Mouse (Mus musculus): Measurements from ENCODE around the gene Grpel1.

Gene Grpel1

GRCm38 (mm10) chr5:36505643-36506042 is 40.8 kb downstream of the Grpel1 start:
- DNase-seq (ENCODE audit: extremely low spot score, low read depth, low spot score) = no peak

- DNase-seq (ENCODE audit: extremely low spot score, low read depth, low spot score) = no peak
Observed at GRCm38 (mm10) chr5:36508351-36508750, 43.6 kb downstream of the Grpel1 start.

- DNase-seq (ENCODE audit: extremely low spot score, low read depth, low spot score) = no peak
Observed at GRCm38 (mm10) chr5:36510956-36511355, 46.2 kb downstream of the Grpel1 start.

DNA sequence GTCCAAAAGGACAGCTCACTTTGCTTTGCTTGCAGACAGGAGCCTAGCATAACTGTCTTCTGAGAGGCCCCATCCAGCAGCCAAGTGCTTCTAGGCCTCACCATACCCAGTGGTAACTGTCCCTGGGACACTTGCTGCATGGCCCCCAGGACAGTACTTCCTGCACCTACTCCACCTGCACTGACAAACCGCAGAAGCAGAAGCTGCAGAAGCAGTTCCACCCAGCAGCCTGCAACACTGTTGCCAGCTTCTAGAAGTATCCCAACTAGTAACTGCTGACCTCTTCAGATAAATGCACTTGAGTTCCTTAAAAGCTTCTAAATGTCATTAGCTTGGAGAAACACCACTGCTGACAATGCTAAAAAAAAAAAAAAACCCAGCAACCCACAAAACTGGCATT is 50.3 kb downstream of the Grpel1 start:
- DNase-seq (ENCODE audit: extremely low spot score, low read depth, low spot score) = no peak

GRCm38 (mm10) chr5:36515558-36515957 is 50.8 kb downstream of the Grpel1 start:
- no peak for DNase-seq (ENCODE audit: extremely low spot score, low read depth, low spot score)

GRCm38 (mm10) chr5:36517596-36517995 is 52.8 kb downstream of the Grpel1 start:
- DNase-seq (ENCODE audit: extremely low spot score, low read depth, low spot score) = no peak

DNA sequence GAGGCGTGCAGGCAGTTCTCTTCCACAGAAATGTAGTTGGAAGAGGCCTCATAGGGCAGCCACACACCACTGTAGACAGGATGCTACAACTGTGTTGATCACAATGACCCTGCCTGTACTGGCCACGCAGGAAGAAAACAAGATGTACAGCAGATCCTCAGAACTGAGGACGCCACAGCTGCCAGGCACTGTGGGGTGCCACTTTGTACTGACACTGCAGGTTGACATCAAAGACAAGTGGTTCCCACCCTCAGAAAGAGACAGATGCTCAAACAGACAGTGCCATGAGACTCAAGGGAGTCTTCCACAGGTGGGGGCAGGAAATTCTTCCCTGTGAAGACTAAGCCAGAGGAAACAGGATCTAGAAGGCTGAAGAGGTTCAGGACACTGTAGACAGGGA is 55.0 kb downstream of the Grpel1 start:
- DNase-seq (ENCODE audit: extremely low spot score, low read depth, low spot score) = no peak

- DNase-seq (ENCODE audit: extremely low spot score, low read depth, low spot score) = no peak
Observed at GRCm38 (mm10) chr5:36522782-36523181, 58.0 kb downstream of the Grpel1 start.

GRCm38 (mm10) chr5:36523219-36523703 is 58.5 kb downstream of the Grpel1 start:
- DNase-seq (ENCODE audit: extremely low spot score, low read depth, low spot score) = no peak

Measured in hindlimb bud, embryonic 11.5 days (tissue).